Comparison of ENCODE assay signal across 9 mouse cellular contexts in the genomic region with DNA sequence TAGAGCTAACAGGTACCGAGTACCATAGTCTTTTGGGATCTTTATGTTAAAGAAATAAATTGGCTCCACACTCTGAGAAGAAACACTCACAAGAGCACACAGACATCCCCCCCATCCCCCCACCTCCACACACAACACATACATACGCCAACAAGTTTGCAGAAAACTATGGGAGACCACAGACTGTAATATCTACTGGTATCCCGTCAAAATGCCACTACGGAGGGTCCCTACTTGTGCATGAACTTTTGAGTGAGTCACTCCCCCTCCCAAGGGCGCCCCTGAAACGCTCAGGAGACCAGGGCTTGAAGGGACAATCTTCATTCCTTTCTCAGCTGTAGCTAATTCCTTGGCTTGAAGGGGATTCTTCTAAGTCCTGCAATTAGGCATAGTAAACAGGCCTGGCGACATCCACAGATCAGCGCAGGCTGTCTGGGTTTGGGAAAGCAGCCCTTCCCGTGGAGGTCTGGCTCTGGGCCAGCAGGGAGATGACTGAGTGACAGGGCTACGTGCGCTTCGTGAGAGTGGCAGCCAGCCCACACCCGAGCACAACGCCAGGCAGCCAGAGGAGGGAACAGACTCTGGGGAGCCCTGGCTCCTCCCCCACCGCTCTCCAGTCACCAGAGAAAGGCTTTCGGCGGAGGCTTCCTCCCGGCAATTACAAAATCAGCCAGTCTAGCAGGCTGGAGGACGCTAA. TPM values are rescaled to one million over a fixed set of nuclear protein-coding genes. Genes with fewer than 3 reads are reported as not detected.
DNase-seq lines count a peak whose midpoint lies in the region; ATAC-seq and TF ChIP-seq lines count a peak whose summit lies in the region.
"Had no signal": no experiment of that assay in that cellular context is flagged by ENCODE, and none has a peak within 500 bp of the region (broad histone marks: within the 10 kb centered on the region; RNA-seq: fewer than 3 reads in every experiment).

No protein-coding gene starts in this region.

- no peaks in the 10 kb centered on the region for H3K27me3 ChIP-seq in embryonic facial prominence, embryonic 15.5 days
- H3K27me3 ChIP-seq in heart, embryonic 10.5 days (ENCODE audit: insufficient read depth, poor library complexity, severe bottlenecking): no peaks in the 10 kb centered on the region
- H3K27me3 ChIP-seq in limb, embryonic 14.5 days (ENCODE audit: control insufficient read depth, insufficient read depth, low read length): no peaks in the 10 kb centered on the region
- H3K27me3 ChIP-seq in midbrain, embryonic 15.5 days (replicated peaks): 0 out of 2 replicates have a peak, but pooled peaks cover 2% of the 10 kb centered on the region
- H3K27me3 ChIP-seq: CH12.LX had no signal

- peaks cover 64% of the 10 kb centered on the region for H3K4me1 ChIP-seq in embryonic facial prominence, embryonic 15.5 days
- H3K4me1 ChIP-seq in heart, embryonic 10.5 days: peaks cover 43% of the 10 kb centered on the region
- peaks cover 39% of the 10 kb centered on the region for H3K4me1 ChIP-seq in limb, embryonic 14.5 days (ENCODE audit: control insufficient read depth, insufficient read depth, low read length)
- peaks cover 28% of the 10 kb centered on the region for H3K4me1 ChIP-seq in midbrain, embryonic 15.5 days

- no peak for TF ChIP-seq POLR2A in limb, embryonic 14.5 days (IDR thresholded peaks at IDR 0.05; ENCODE audit: borderline replicate concordance, extremely low read depth, insufficient read depth, insufficient read length)

- H3K9ac ChIP-seq in embryonic facial prominence, embryonic 15.5 days: no peak overlapping the region
- peak overlapping the region; percentile 26; the same call in 1 of the 2 replicates for H3K9ac ChIP-seq in limb, embryonic 14.5 days (ENCODE audit: low read depth, low read length, severe bottlenecking)
- peak overlapping the region; percentile 23 for H3K9ac ChIP-seq in midbrain, embryonic 15.5 days

- ATAC-seq in embryonic facial prominence, embryonic 15.5 days (ENCODE audit: insufficient number of reproducible peaks, low FRiP score, low TSS enrichment, low read depth): peak; percentile 95
- peak; percentile 92 for ATAC-seq in limb, embryonic 14.5 days (ENCODE audit: low FRiP score, low read depth)
- ATAC-seq in midbrain, embryonic 15.5 days (replicated peaks): peak; percentile 96

- peak overlapping the region; percentile 51 for H3K4me2 ChIP-seq in embryonic facial prominence, embryonic 15.5 days (replicated peaks)
- H3K4me2 ChIP-seq in limb, embryonic 14.5 days (replicated peaks; ENCODE audit: low read depth, low read length, severe bottlenecking): peak overlapping the region; percentile 59
- peak overlapping the region; percentile 57 for H3K4me2 ChIP-seq in midbrain, embryonic 15.5 days

- H3K27ac ChIP-seq in embryonic facial prominence, embryonic 15.5 days (replicated peaks): peak overlapping the region; percentile 90
- peak overlapping the region; percentile 92 for H3K27ac ChIP-seq in heart, embryonic 10.5 days
- peak overlapping the region; percentile 22; the same call in 1 of the 2 replicates for H3K27ac ChIP-seq in limb, embryonic 14.5 days (replicated peaks; ENCODE audit: low read depth, low read length)
- H3K27ac ChIP-seq in midbrain, embryonic 15.5 days: peak overlapping the region; percentile 56

- DNase-seq in 3134 (ENCODE audit: extremely low read depth, insufficient read length, low spot score): peak; percentile 87
- DNase-seq in adrenal gland, postnatal 4 days (ENCODE audit: low spot score in 2 of 2): peak; percentile 50 to 79
- peak; percentile 97 for DNase-seq in heart, embryonic 10.5 days (ENCODE audit: low spot score)
- peak; percentile 89 for DNase-seq in kidney, adult 9 months
- DNase-seq in limb, embryonic 14.5 days (ENCODE audit: low spot score): peak; percentile 94
- DNase-seq in spleen, postnatal 4 days (ENCODE audit: low spot score in 2 of 2): peak; percentile 64 to 77

- under 1% methylated on average over 19 of the region's 19 CpGs for WGBS in embryonic facial prominence, embryonic 15.5 days
- 3% methylated on average over 19 of the region's 19 CpGs for WGBS in heart, embryonic 10.5 days
- WGBS in limb, embryonic 14.5 days: 3% methylated on average over 19 of the region's 19 CpGs
- 4% methylated on average over 19 of the region's 19 CpGs for WGBS in midbrain, embryonic 15.5 days

- H3K36me3 ChIP-seq in embryonic facial prominence, embryonic 15.5 days: no peaks in the 10 kb centered on the region
- H3K36me3 ChIP-seq in heart, embryonic 10.5 days: no peaks in the 10 kb centered on the region
- no peaks in the 10 kb centered on the region for H3K36me3 ChIP-seq in limb, embryonic 14.5 days (ENCODE audit: control insufficient read depth, insufficient read depth, low read length)
- no peaks in the 10 kb centered on the region for H3K36me3 ChIP-seq in midbrain, embryonic 15.5 days (replicated peaks)

- peak overlapping the region; percentile 22 for H3K4me3 ChIP-seq in embryonic facial prominence, embryonic 15.5 days (replicated peaks)
- peak overlapping the region; percentile 50 for H3K4me3 ChIP-seq in heart, embryonic 10.5 days
- peak overlapping the region; percentile 23 for H3K4me3 ChIP-seq in limb, embryonic 14.5 days (replicated peaks; ENCODE audit: low read length)
- peak overlapping the region; percentile 30 for H3K4me3 ChIP-seq in midbrain, embryonic 15.5 days

- H3K9me3 ChIP-seq in embryonic facial prominence, embryonic 15.5 days (replicated peaks): no peaks in the 10 kb centered on the region
- no peaks in the 10 kb centered on the region for H3K9me3 ChIP-seq in heart, embryonic 10.5 days
- H3K9me3 ChIP-seq in limb, embryonic 14.5 days (ENCODE audit: control insufficient read depth, low read length): no peaks in the 10 kb centered on the region
- no peaks in the 10 kb centered on the region for H3K9me3 ChIP-seq in midbrain, embryonic 15.5 days

RNA-seq across cellular contexts. Expression of a gene that starts 11.9 kb away (rescaled TPM):
- 10 to 100 TPM in 1 of 2 experiments, 1 to 10 TPM in 1; 10.0 to 12.4 TPM for total RNA-seq in adrenal gland, postnatal 4 days (2021)
- polyA plus RNA-seq in embryonic facial prominence, embryonic 15.5 days (2015; fragmentation: Nextera tagmentation; extraction: Ambion mirVana): 20.5 and 20.6 TPM in 2 replicates
- polyA plus RNA-seq in heart, embryonic 10.5 days (2016; fragmentation: Nextera tagmentation; extraction: Ambion mirVana): 5.4 and 6.1 TPM in 2 replicates
- 7.7 and 7.8 TPM in 2 replicates for polyA plus RNA-seq in limb, embryonic 14.5 days (2012; rRNA removed)
- 5.6 and 7.1 TPM in 2 replicates for polyA plus RNA-seq in limb, embryonic 14.5 days (2014; fragmentation: Nextera tagmentation; extraction: Ambion mirVana)
- polyA plus RNA-seq in midbrain, embryonic 15.5 days (2015; fragmentation: Nextera tagmentation; extraction: Ambion mirVana): 4.8 and 5.3 TPM in 2 replicates

Comparison
In these comparisons a context has a peak if more than half of its experiments do, and no peak if none do; other contexts are left out.
1. Peak in every context shown above with its lines: DNase-seq, ATAC-seq, H3K4me3 ChIP-seq and H3K27ac ChIP-seq.
2. H3K27ac ChIP-seq: peak in every context shown above with its lines; median percentile 92 in heart, embryonic 10.5 days; 90 in embryonic facial prominence, embryonic 15.5 days; 56 in midbrain, embryonic 15.5 days; 22 in limb, embryonic 14.5 days.